Mouse (Mus musculus) olfactory bulb, adult 2 months (tissue): ENCODE results near the gene Chchd6.

Source experiments
- CTCF ChIP-seq: fragments of 200-500 bp; IDR thresholded peaks from 2 replicates; pipeline ENCODE4 v1.5.1; 2012; ENCODE audit warnings: low read depth, mild to moderate bottlenecking, low read length, moderate library complexity; ENCODE audit not compliant: insufficient read depth
- POLR2A ChIP-seq: fragments of 200-500 bp; IDR thresholded peaks from 2 replicates; pipeline ENCODE4 v1.6.1; 2012; ENCODE audit warnings: mild to moderate bottlenecking, low read depth, low read length, moderate library complexity; ENCODE audit not compliant: insufficient read depth

- TF ChIP-seq POLR2A (no peak), CTCF (no peak)
Measured at GRCm38 (mm10) chr6:89361418-89362280, 233.8 kb downstream of the Chchd6 start.
